Mouse (Mus musculus) spleen, adult 2 months (tissue): ENCODE results near the gene Phlda2.

Experiments used
- CTCF ChIP-seq: fragments of 200-500 bp; IDR thresholded peaks from 2 replicates; pipeline ENCODE4 v1.5.1; 2011; ENCODE audit warnings: mild to moderate bottlenecking, inconsistent platforms; ENCODE audit not compliant: insufficient read depth, insufficient read length, insufficient replicate concordance; ENCODE audit errors: extremely low read depth
- POLR2A ChIP-seq: fragments of 200-500 bp; IDR thresholded peaks from 2 replicates; pipeline ENCODE4 v1.6.1; 2011; ENCODE audit warnings: low read depth, low read length, inconsistent platforms

DNA sequence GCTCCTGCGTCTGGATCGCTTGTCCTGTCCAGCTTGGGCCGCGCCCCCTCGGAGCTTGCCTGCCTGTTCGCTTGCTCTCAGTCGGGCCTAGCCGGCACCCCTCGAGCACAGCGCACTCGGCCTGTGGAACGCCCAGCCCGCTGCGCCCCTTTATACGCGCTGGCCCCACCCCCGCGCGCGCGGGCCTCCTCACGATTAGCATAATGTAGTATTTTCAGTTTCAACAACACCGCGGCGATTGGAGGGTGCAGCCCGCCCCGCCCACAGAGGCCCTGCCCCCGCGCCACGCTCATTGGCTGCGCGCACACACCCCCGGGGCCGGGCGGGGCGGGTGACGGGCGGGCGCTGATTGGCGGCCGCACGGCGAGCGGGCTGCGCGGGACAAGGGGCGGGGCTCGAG, 42.1 kb downstream of the Phlda2 start, which contains the start of gene Cdkn1c:
- TF ChIP-seq POLR2A: no peak
- TF ChIP-seq CTCF: no peak
